Mouse (Mus musculus) adrenal gland, adult 18-20 months (tissue): ENCODE data around the gene Tent5d. TPM values are rescaled to one million over a fixed set of nuclear protein-coding genes. Genes with fewer than 3 reads are reported as not detected.

Experiments
- DNase-seq, 2 experiments: peaks; one replicate each; pipeline ENCODE4 v3.0.0; 2021 to 2022; ENCODE audit warnings: low spot score in 2 of 2
- long read RNA-seq, 2 experiments: library from polyadenylated mRNA; stranded (forward); transcript quantifications; one replicate each; pipeline ENCODE4 v2.0.0; 2021
- total RNA-seq, 2 experiments: library from RNA; stranded (reverse); gene quantifications; 1 replicate in 1 of 2; 2 replicates in 1 of 2; pipeline ENCODE4 v1.2.3; 2021

Tent5d gene
- not detected for total RNA-seq
- long read RNA-seq, experiment 1 = 0 reads
- long read RNA-seq, experiment 2, partial matches to known transcripts = 0 of 2 reads
- long read RNA-seq, experiment 2, other reads (novel, unspliced or antisense) = 2 of 2 reads

DNA sequence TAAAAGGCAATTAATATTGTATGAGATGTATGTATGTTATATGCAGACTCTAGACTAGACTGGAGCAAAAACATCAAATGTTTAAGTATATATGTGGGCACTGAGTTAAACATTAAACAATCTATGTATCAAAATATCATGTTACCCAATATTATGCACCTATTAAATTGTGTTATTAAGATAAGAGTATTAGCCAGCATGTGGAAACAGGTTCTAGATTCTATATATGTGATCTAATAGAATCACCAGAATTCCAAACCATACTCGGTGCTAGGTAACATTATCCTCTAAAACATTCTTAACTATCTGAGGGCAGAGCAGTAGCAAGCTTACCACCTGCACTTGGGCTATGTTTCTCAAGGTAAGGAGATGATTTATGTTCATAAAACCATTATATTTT, at the start of gene Tent5d:
Gene Tent5d, plus strand, starts transcription at position 301 of the 400 bp plus-strand sequence.
- no peak for DNase-seq

DNA sequence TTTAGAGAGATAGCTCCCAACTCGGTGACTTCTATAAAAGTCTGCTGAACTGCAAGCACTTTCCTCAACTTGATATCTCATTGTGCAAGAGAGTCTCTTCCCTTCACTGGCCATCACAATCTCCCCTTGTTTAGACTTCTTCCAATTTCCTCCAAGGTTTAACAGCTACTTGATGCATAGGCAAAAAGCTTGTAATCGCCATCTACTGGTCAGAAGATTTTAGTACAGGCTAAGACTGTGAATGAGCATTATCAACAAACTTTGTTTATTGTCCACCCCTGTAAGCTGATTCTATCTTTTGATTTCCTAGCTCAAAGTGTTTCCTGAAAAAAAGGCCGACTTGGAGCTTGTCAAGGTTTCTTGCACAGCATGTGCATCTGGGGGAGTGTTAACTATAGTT, 24.5 kb upstream of the Tent5d start:
- DNase-seq = no peak

DNA sequence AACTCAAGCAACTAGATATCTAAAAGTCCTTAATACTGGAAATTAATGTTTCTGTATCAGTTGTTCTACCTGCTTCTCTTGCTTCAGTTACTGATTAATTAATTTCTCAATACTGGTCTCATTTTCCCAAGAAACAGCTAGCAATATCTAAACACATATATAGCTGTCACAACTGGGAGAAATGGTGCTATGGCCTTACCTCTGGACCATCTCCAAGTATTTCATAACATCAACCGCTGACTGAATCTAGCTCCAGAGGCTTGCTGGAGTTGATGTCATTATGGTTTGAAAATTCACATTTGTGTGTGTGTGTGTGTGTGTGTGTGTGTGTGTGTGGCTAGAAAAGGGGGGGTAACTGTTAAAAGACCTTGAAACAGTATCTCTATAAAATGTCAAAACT, 2.3 kb upstream of the Tent5d start:
- no peak for DNase-seq

DNA sequence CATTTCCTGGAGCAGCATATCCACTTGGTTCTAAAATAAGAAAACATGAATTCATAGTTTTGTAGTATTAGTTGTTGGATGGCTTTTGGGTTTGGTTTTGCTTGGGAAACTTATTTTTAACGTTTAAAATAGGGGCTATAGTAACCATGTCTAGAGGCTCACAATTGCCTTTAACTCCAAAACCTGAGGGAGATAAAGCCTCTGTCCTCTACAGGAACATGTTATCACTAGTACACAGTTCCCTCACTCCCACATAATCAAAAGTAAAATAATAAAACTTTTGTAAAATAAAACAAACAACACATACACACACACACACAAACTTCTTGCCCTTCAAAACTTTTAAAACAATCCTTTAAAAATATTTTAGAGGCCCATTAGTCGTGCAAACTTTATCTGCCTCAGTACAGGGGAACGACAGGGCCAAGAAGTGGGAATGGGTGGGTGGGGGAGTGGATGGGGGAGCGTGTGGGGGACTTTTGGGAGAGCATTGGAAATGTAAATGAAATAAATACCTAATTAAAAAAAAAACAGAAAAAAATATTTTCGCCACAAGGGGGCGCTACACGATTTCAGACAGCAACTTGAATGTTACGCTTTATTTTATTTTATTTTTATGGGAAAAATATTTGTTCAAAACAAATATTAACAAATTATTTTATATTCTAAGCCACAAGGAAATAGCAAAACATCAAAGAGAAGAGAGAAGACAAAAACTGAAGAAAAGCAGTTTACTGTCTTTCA, 1.5 kb upstream of the Tent5d start:
- DNase-seq = no peak

DNA sequence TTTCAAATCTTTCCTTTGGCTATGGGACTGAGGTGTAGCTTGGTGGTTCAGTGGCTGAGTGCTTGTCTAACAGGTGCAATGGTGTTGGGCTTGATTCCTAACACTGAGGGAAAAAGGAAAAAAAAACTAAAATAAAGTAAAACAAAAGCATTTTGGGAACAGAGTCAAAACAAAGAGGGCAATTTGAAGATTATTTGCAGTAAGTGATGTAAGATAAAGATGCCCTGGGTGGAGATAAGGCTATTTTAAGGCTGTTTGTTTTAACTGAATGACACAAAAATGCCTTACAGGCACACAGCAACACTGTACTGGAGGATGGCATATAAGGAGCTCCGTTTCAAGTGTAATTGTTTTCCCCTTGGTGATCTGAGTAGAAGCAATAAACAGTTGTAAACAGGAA, 3.4 kb downstream of the Tent5d start:
- no peak for DNase-seq

DNA sequence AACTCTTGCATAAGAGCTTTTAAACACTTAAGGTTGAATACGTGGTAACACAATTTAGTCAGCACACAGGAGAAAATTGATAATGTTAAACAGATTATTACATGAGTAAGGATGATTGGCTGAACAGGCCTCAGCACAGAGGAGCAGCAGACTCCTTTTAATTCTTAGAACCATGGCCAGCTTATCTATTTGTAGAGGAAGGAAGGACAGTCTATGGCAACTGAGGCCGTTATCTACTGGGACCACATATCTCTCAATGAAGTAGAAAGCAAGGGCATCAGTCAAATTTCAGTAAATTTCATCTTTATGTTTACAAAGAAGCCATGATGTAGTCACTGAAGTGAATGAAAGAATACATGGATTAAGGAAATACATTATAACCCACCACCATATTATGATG, 4.5 kb downstream of the Tent5d start:
- no peak for DNase-seq

DNA sequence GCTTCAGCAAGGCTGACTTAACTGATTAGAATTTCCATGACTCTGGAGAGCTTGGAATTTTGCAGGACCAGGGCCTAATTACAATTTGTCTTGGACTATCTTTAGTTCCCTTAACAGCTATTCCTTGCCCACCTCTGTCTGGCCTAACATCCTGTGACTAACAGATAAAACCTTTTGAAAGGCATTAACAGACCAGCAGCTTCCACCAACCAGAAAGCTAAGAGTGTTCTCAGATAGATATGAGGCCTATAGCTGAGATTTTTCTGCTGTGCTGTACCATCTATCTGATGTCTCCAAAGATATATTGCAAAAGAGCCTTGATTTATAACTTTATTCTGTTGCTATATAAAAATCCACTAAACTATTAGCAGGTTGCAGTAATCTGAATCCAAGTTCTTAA, 19.7 kb downstream of the Tent5d start:
- no peak for DNase-seq

DNA sequence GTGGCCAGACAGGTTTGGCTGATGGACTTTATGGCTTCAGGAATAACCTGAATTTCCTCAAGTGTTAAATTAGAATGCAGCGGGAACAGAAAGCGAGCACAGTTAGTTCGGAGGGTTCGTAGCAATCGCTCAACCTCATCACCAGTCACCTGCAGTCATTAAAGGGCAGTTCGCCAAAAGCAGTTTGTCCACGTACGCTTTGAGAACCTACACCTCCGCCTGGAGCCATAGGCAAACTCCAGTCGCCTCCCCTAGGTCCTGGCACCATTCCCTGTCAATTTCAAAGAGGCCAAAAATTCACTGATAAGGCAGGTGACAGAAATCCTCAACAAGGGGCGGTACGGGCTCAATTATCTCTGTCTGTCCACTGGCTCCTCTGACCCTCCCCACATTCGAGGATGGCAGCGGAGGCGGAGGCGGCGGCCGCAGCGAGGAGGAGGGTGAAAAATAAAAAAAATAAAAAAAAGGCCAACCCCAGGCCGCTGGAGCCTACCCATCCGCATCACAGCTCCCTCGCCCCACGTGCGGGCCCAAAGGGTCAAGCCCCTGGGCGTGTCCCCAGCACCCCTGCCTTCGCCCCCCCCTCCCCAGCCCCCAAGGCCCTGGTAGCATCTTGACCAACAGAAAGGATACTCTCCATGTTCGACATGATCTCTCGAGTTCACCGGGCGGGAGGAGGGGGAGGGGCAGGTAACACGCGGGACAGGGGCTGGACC, 23.3 kb downstream of the Tent5d start:
- DNase-seq = peak in 1 of 2 experiments; percentile 20

DNA sequence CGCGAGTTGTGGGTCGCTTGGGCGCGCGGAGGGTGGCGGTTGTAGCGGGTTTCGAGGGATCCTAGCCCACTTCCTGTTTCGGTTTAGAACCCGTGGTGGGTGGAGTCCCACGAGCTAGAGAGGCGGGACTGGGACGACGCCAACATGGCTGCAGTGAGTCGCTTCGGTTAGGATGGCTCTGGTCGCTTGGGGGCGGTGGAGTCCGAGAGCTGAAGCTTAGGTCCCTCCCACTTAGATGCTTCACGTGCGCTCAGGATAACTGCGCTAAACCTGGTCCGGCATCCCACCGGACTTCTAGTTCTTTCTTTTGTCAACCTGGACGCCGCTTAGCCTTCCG, 23.8 kb downstream of the Tent5d start, which contains the start of gene 2610002M06Rik:
Gene 2610002M06Rik, minus strand, starts transcription at position 117 of the 337 bp plus-strand sequence.
- peak; percentile 63 to 71 for DNase-seq

DNA sequence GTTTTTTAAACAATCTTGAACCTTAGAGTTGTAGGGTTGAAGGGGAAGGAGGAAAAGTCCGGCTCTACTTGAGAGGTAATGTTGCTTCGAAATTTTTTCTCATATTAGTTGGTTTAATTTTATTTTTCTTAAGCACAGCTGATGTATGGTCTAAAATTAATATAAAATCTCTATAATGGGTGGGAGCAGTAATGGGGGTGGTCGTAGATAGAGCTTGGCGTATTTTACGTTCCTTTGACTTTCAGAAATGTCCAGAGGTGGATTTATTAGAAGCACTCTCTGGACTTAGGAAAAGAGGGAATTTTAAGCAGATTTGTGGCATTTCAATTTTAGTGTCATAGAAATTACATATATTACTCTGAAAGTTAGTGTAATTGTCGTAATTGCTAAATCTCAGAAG, 24.3 kb downstream of the Tent5d start:
- no peak for DNase-seq

DNA sequence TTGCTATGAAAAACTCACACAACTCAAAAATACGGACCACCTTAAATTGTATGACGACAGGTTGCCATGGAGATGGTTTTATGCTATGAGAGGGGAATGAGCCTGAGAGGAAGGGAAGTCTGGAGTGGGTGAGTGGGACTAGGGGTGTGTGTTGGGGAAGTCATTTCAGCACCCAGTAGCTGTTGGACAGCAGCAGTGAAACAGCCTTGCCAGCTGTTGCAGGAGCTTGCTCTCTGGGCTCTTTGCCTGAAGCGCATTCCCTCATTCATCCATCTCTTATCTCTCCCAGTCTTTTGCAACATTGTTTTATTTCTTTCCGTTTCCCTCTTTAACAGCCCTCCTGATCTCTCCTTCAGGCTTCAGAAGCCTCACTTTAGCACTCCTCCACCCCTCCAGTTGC, 65.8 kb downstream of the Tent5d start:
- DNase-seq = no peak

Other genes starting within 250 kb of the Tent5d start
- gene Tbx22, start 124.6 kb upstream of the Tent5d start, total RNA-seq = not detected
- 1 to 10 TPM; 6.5 to 9.2 TPM for gene 2610002M06Rik, start 23.7 kb downstream of the Tent5d start, total RNA-seq
- not detected for gene Gm732, start 155.9 kb downstream of the Tent5d start, total RNA-seq